Mouse (Mus musculus) forebrain, embryonic 12.5 days (tissue): Measurements from ENCODE around the gene Gaa. TPM values are rescaled to one million over a fixed set of nuclear protein-coding genes. Genes with fewer than 3 reads are reported as not detected.
"Not testable (repeated sequence)": the region's sequence is repeated elsewhere in the genome, so short reads cannot be mapped to it uniquely, and the experiment has no call there.

ENCODE experiments used
- ATAC-seq: fragments of 200-750 bp; cut with Nextera tagmentation; 2 replicates; pipeline ENCODE4 v1.8.0; 2017; ENCODE audit warnings: moderate TSS enrichment; ENCODE audit not compliant: low FRiP score
- H3K27ac ChIP-seq: fragments of 300-500 bp; sonication (generic); 2 replicates; pipeline ENCODE4 v1.5.1; 2016; ENCODE audit warnings: mild to moderate bottlenecking
- H3K27me3 ChIP-seq: fragments of 300-500 bp; sonication (generic); 2 replicates; pipeline ENCODE4 v1.6.1; 2016; ENCODE audit warnings: mild to moderate bottlenecking
- H3K36me3 ChIP-seq: fragments of 300-500 bp; sonication (generic); replicated peaks from 2 replicates; pipeline ENCODE4 v1.6.1; 2016; ENCODE audit warnings: mild to moderate bottlenecking
- H3K4me1 ChIP-seq: fragments of 300-500 bp; sonication (generic); 2 replicates; pipeline ENCODE4 v1.6.1; 2016
- H3K4me2 ChIP-seq: fragments of 300-500 bp; sonication (generic); 2 replicates; pipeline ENCODE4 v1.6.1; 2016; ENCODE audit warnings: mild to moderate bottlenecking, moderate library complexity
- H3K4me3 ChIP-seq: fragments of 300-500 bp; sonication (generic); replicated peaks from 2 replicates; pipeline ENCODE4 v1.5.1; 2016; ENCODE audit warnings: mild to moderate bottlenecking
- H3K9ac ChIP-seq: fragments of 300-500 bp; sonication (generic); 2 replicates; pipeline ENCODE4 v1.6.1; 2016; ENCODE audit warnings: mild to moderate bottlenecking
- H3K9me3 ChIP-seq: fragments of 300-500 bp; sonication (generic); 2 replicates; pipeline ENCODE4 v1.6.1; 2016
- WGBS: fragments of 180-500 bp; shearing (Covaris S2); methylation state at CpG from one replicate; pipeline ENCODE4 v1.1.7; 2016; 5-methylcytosine and 5-hydroxymethylcytosine counted together
- polyA plus RNA-seq: library from polyadenylated mRNA; unstranded; fragments of >200 nt; fragmentation: Nextera tagmentation; extraction: Ambion mirVana; gene quantifications from 2 replicates; pipeline ENCODE4 v1.2.1, GENCODE M21; 2016

Gaa gene
- polyA plus RNA-seq, 1 experiment from 2014 or later, result 33.3 TPM

DNA sequence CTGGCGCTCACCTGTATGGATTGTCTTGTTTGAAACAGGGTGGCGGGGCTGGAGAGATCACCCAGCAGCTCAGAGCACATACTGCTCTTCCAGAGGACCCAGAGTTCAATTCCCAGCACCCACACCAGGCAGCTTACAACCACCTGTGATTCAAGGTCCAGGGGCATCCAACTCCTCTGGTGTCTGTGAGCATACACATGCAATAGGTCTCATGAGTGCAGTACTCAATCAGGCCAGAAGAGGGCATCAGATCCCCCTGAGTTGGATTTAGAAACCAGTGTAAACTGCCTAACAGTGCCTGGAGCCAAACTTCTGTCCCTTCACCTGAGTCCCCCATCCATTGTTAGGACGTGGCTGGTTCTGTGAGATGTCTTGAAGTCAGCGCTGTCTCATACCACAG is 32.1 kb upstream of the Gaa start:
- Histone ChIP-seq H3K4me1 (peaks cover 13% of the 10 kb centered on the region), H3K9me3 (no peaks in the 10 kb centered on the region), H3K27ac (no peak overlapping the region), H3K4me3 (no peak overlapping the region), H3K36me3 (peaks cover 45% of the 10 kb centered on the region), H3K4me2 (no peak overlapping the region), H3K9ac (no peak overlapping the region), H3K27me3 (0 out of 2 replicates have a peak, but pooled peaks cover 5% of the 10 kb centered on the region)
- no peak for ATAC-seq
- 83% methylated on average over 4 of the region's 4 CpGs for WGBS

DNA sequence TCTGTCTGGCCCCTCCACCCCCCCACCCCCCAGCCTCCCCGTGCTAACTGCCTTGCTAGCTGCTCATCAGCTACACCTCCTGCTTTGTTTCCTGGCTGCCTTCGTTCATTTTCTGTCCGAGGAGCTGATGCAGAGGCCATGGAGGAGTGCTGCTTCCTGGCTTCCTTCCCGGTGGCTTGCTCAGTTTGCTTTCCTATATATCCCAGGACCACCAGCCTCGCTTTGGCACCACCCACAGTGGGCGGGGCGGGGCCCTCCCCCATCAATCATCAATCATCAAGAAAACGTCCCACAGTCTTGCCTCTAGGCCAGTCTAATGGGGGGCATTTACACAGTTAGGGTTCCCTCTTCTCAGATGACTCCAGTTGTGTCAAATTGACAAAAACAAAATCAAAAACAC is 31.3 kb upstream of the Gaa start:
- Histone ChIP-seq H3K4me2 (no peak overlapping the region), H3K36me3 (peaks cover 50% of the 10 kb centered on the region), H3K9ac (no peak overlapping the region), H3K27ac (no peak overlapping the region), H3K4me3 (no peak overlapping the region), H3K4me1 (peaks cover 11% of the 10 kb centered on the region), H3K9me3 (no peaks in the 10 kb centered on the region), H3K27me3 (0 out of 2 replicates have a peak, but pooled peaks cover 5% of the 10 kb centered on the region)
- WGBS, result 52% methylated on average over 8 of the region's 8 CpGs
- ATAC-seq, result no peak

- Histone ChIP-seq H3K9ac (no peak overlapping the region), H3K36me3 (peaks cover 43% of the 10 kb centered on the region), H3K27me3 (0 out of 2 replicates have a peak, but pooled peaks cover 5% of the 10 kb centered on the region), H3K27ac (no peak overlapping the region), H3K9me3 (no peaks in the 10 kb centered on the region), H3K4me1 (peaks cover 11% of the 10 kb centered on the region), H3K4me2 (no peak overlapping the region), H3K4me3 (no peak overlapping the region)
- no peak for ATAC-seq
- WGBS, result 60% methylated on average over 3 of the region's 3 CpGs
Observed at GRCm38 (mm10) chr11:119237007-119237406, 30.7 kb upstream of the Gaa start.

DNA sequence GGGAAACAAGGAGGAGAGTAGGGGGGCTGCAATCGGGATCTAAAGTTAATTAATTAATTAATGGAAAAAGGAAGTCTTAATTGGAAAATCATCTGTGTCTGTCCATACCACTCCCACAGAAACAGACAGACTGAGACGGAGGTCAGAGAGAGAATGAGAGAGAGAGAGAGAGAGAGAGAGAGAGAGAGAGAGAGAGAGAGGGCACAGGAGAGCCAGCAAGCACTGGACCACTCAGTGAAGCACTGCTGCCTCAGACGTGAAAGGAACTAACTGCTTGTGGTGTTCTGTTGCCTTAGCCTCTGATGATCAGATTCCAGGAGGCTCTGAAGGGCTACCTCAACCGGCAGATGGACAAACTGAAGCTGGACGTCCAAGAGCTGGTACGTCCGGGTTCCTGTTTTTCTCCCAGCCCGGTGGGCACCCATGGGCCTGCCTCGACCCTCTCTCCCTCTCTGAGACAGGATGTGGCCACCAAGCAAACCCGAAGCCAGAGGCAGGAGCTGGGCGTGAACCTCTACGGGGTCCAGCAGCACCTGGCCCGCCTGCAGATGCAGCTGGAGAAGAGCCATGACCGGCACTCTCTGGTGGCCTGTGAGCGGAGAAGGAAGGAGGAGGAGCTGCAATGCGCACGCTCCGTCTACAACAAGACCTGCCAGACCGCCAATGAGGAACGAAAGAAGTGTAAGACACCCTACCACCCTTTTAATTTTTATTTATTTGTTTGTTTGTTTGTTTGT is 30.0 kb upstream of the Gaa start:
- H3K27me3 ChIP-seq, result 0 out of 2 replicates have a peak, but pooled peaks cover 5% of the 10 kb centered on the region
- 0 out of 2 replicates have a peak overlapping the region, but pooled peaks have one; percentile 38 for H3K27ac ChIP-seq
- peak; percentile 62 for ATAC-seq
- peak overlapping the region; percentile 19 for H3K4me3 ChIP-seq
- H3K36me3 ChIP-seq, result peaks cover 41% of the 10 kb centered on the region
- H3K9ac ChIP-seq, result peak overlapping the region; percentile 9; the same call in 1 of the 2 replicates
- H3K4me2 ChIP-seq, result peak overlapping the region; percentile 49
- H3K9me3 ChIP-seq, result no peaks in the 10 kb centered on the region
- 35% methylated on average over 19 of the region's 20 CpGs for WGBS
- peaks cover 11% of the 10 kb centered on the region for H3K4me1 ChIP-seq

- peak; percentile 65 for ATAC-seq
- WGBS, result 22% methylated on average over 11 of the region's 11 CpGs
- 0 out of 2 replicates have a peak, but pooled peaks cover 5% of the 10 kb centered on the region for H3K27me3 ChIP-seq
- peak overlapping the region; percentile 9; the same call in 1 of the 2 replicates for H3K9ac ChIP-seq
- peaks cover 47% of the 10 kb centered on the region for H3K36me3 ChIP-seq
- H3K9me3 ChIP-seq, result no peaks in the 10 kb centered on the region
- 0 out of 2 replicates have a peak overlapping the region, but pooled peaks have one; percentile 43 for H3K27ac ChIP-seq
- H3K4me3 ChIP-seq, result peak overlapping the region; percentile 19
- peak overlapping the region; percentile 49 for H3K4me2 ChIP-seq
- peaks cover 11% of the 10 kb centered on the region for H3K4me1 ChIP-seq
Observed at GRCm38 (mm10) chr11:119238305-119238721, 29.4 kb upstream of the Gaa start.

DNA sequence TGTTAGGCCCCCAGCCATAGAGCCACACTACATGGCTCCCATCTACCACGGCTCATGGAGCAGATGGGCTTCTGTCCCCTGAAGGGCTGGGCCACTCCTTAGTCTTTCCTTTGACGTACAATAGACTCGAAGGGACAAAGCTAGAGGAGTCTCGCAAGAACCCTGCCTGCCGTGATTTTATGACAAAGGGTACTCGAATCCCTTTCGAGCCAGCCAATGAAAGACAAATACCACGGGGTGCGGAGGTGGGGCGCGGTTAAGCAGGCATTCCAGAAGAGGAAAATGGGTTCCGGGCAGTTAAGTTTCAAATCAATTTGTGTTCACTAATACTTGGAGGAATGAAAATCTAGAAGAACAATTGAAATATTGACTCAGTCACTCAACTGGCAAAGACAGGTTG is 28.2 kb upstream of the Gaa start:
- no peak for ATAC-seq
- H3K9ac ChIP-seq, result no peak overlapping the region
- peaks cover 46% of the 10 kb centered on the region for H3K36me3 ChIP-seq
- H3K4me2 ChIP-seq, result no peak overlapping the region
- H3K27me3 ChIP-seq, result 0 out of 2 replicates have a peak, but pooled peaks cover 5% of the 10 kb centered on the region
- H3K4me3 ChIP-seq, result no peak overlapping the region
- H3K27ac ChIP-seq, result no peak overlapping the region
- H3K4me1 ChIP-seq, result peaks cover 11% of the 10 kb centered on the region
- WGBS, result 89% methylated on average over 12 of the region's 12 CpGs
- no peaks in the 10 kb centered on the region for H3K9me3 ChIP-seq

DNA sequence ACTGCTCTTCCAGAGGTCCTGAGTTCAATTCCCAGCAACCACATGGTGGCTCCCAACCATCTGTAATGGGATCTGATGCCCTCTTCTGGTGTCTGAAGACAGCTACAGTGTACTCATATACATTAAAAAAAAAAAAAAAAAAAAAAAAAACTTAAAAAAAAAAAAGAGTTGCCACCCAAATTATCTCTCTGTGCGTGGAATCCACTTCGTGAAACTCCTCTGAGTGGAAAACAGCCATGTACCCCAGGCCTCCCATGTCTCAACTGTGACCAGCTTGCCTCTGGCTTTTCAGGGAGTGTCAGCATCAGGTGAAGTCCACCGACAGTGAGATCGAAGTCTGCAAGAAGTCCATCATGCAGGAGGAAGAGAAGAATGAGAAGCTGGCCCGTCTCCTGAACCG is 22.1 kb upstream of the Gaa start:
- not testable (repeated sequence) for H3K4me3 ChIP-seq, H3K4me1 ChIP-seq, ATAC-seq, H3K27me3 ChIP-seq, H3K9ac ChIP-seq, H3K9me3 ChIP-seq, H3K27ac ChIP-seq, H3K4me2 ChIP-seq
- 89% methylated on average over 6 of the region's 6 CpGs for WGBS
- peaks cover 27% of the 10 kb centered on the region for H3K36me3 ChIP-seq

DNA sequence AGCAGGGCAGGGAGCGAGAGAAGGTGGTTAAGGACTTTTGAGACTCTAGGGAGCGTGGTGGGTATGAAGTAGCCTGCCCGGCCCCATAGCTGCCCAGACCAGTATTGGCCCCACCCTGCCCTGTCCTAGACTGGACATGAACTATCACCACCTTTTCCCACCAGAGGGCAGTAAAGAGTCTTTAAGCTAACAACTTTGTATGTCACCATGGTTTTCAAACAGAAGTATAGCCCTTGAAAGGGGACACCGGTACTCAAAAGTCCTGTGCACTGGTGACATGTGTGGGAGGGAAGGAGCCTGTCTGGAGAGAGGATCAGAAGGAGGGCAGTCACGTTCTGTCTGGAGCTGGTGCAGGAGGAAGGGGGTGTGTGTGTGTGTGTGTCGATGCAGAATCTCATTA is 18.7 kb upstream of the Gaa start:
- H3K36me3 ChIP-seq, result peaks cover 10% of the 10 kb centered on the region
- H3K9me3 ChIP-seq, result no peaks in the 10 kb centered on the region
- peaks cover 22% of the 10 kb centered on the region for H3K4me1 ChIP-seq
- 33% methylated on average over 6 of the region's 6 CpGs for WGBS
- peak; percentile 25; the same call in 1 of the 2 replicates for ATAC-seq
- H3K4me2 ChIP-seq, result no peak overlapping the region
- H3K4me3 ChIP-seq, result no peak overlapping the region
- H3K27ac ChIP-seq, result no peak overlapping the region
- H3K9ac ChIP-seq, result no peak overlapping the region; the same call in 1 of the 2 replicates
- no peaks in the 10 kb centered on the region for H3K27me3 ChIP-seq

GRCm38 (mm10) chr11:119250998-119251397 is 16.7 kb upstream of the Gaa start:
- H3K27me3 ChIP-seq, result no peaks in the 10 kb centered on the region
- H3K9me3 ChIP-seq, result no peaks in the 10 kb centered on the region
- H3K4me3 ChIP-seq, result no peak overlapping the region
- H3K4me1 ChIP-seq, result peaks cover 22% of the 10 kb centered on the region
- no peak for ATAC-seq
- H3K36me3 ChIP-seq, result peaks cover 5% of the 10 kb centered on the region; the same call in 1 of the 2 replicates
- 73% methylated on average over 17 of the region's 17 CpGs for WGBS
- no peak overlapping the region for H3K27ac ChIP-seq
- H3K9ac ChIP-seq, result no peak overlapping the region
- no peak overlapping the region for H3K4me2 ChIP-seq

DNA sequence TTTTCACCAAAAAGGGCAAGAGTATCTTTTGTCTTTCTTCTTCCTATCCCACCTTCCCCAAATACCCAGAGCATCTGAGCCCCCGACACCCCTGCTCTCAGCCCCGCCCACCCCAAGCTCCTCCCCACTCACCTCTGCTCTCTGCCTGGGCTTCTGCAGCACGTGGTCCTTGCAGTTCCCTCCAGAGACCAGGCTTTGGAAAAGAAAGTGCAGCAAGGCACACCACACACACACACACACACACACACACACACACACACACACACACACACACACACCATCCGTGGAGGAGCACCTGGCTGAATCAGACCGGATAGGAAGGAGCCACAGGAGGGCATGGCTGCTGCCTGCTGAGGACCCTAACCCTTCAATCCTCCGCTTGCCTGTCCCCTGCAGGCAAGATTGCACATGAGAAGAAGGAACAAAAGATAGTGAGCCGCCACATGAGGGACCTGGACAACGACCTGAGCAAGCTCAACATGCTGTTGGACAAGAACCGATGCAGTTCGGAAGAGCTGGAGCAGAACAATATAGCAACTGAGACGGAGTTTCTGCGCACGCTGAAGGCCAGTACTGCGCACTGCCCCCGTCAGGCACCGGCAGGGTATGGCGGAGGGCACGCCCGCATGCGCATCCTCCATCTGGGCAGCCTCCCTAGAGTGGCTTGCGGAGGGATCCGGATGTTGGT is 14.7 kb upstream of the Gaa start:
- no peak overlapping the region for H3K27ac ChIP-seq

DNA sequence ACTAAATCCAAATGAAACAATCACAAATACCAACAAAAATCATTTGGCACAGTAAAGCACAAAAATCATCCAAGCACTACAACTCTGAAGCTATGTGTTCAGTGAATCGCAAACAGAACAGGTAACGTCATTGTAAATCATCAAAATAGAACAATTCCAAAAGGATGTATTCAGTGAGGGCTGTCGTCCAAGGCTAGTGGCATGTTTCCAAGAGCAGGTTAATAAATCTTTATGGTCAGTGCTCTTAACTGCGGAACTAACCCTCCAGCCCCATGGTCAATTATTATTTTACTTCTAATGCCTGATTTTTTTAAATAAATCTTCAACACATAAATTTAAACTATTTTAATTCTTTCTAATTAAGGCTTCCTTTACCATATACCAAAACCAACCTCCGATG is 11.1 kb upstream of the Gaa start:
- not testable (repeated sequence) for H3K4me2 ChIP-seq, H3K4me3 ChIP-seq, H3K27ac ChIP-seq, H3K9ac ChIP-seq, H3K27me3 ChIP-seq, ATAC-seq, H3K9me3 ChIP-seq
- WGBS, result 86% methylated on average over 5 of the region's 5 CpGs
- Histone ChIP-seq H3K4me1 (peaks cover 27% of the 10 kb centered on the region), H3K36me3 (peaks cover 23% of the 10 kb centered on the region)

More for the DNA sequence above, 14.7 kb upstream of the Gaa start:
- H3K27me3 ChIP-seq, result no peaks in the 10 kb centered on the region
- H3K4me3 ChIP-seq, result peak overlapping the region; percentile 13
- peak overlapping the region; percentile 5 for H3K9ac ChIP-seq
- 5% methylated on average over 22 of the region's 22 CpGs for WGBS
- peaks cover 29% of the 10 kb centered on the region for H3K4me1 ChIP-seq
- no peaks in the 10 kb centered on the region for H3K9me3 ChIP-seq
- ATAC-seq, result peak; percentile 73
- H3K4me2 ChIP-seq, result peak overlapping the region; percentile 30
- 0 out of 2 replicates have a peak, but pooled peaks cover 4% of the 10 kb centered on the region for H3K36me3 ChIP-seq

DNA sequence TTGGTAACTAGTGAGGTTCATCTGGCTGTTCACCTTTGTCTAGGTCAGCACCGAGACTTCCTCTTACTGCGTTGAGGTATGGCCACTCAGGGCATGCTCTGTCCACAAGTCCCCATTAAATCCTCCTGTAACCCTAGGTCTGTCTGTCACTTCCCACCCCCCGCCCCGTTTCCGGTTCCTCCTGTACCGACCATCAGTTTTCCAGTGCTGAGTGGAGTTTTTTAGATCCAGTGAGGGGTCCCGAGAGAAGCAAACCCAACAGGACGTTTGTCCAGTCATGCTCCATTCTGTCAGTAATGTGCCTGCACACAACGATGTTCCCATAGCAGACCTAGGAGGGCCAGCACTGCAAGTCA is 9.5 kb upstream of the Gaa start:
- Histone ChIP-seq H3K36me3 (peaks cover 32% of the 10 kb centered on the region), H3K4me1 (peaks cover 15% of the 10 kb centered on the region; the same call in 1 of the 2 replicates), H3K27ac (0 out of 2 replicates have a peak overlapping the region, but pooled peaks have one; percentile 13), H3K27me3 (no peaks in the 10 kb centered on the region), H3K9ac (no peak overlapping the region; the same call in 1 of the 2 replicates), H3K4me3 (peak overlapping the region; percentile 29), H3K9me3 (no peaks in the 10 kb centered on the region), H3K4me2 (peak overlapping the region; percentile 49)
- WGBS, result 72% methylated on average over 9 of the region's 9 CpGs
- no peak for ATAC-seq
